Mouse (Mus musculus): ENCODE results near the gene Lrch3. TPM values are rescaled to one million over a fixed set of nuclear protein-coding genes. Genes with fewer than 3 reads are reported as not detected.

Gene Lrch3
- polyA plus RNA-seq, 1 experiment from 2014 or later: 49.8 TPM

Other genes starting within 250 kb of the Lrch3 start
- gene Muc4, start 178.2 kb upstream of the Lrch3 start, polyA plus RNA-seq (2014; fragmentation: Nextera tagmentation; extraction: Ambion mirVana): 0.08 and 0.35 TPM in 2 replicates
- gene Muc20, start 116.7 kb upstream of the Lrch3 start, polyA plus RNA-seq (2014; fragmentation: Nextera tagmentation; extraction: Ambion mirVana): not detected in 2 replicates
- not detected in 2 replicates for gene Smbd1, start 103.6 kb upstream of the Lrch3 start, polyA plus RNA-seq (2014; fragmentation: Nextera tagmentation; extraction: Ambion mirVana)
- 136 and 147 TPM in 2 replicates for gene Fyttd1, start 36.6 kb upstream of the Lrch3 start, polyA plus RNA-seq (2014; fragmentation: Nextera tagmentation; extraction: Ambion mirVana)
- gene Rubcn, start 36.3 kb upstream of the Lrch3 start, polyA plus RNA-seq (2014; fragmentation: Nextera tagmentation; extraction: Ambion mirVana): 29.1 and 34.0 TPM in 2 replicates
- gene Iqcg, start 142.1 kb downstream of the Lrch3 start, polyA plus RNA-seq (2014; fragmentation: Nextera tagmentation; extraction: Ambion mirVana): 5.8 and 6.6 TPM in 2 replicates
- 450 and 451 TPM in 2 replicates for gene Rpl35a, start 142.4 kb downstream of the Lrch3 start, polyA plus RNA-seq (2014; fragmentation: Nextera tagmentation; extraction: Ambion mirVana)
- 3.5 and 4.9 TPM in 2 replicates for gene Lmln, start 148.4 kb downstream of the Lrch3 start, polyA plus RNA-seq (2014; fragmentation: Nextera tagmentation; extraction: Ambion mirVana)

All from neural tube, embryonic 14.5 days (tissue).